Mouse (Mus musculus): ENCODE data around the gene Med20.
"Not testable (repeated sequence)": the region's sequence is repeated elsewhere in the genome, so short reads cannot be mapped to it uniquely, and the experiment has no call there.

The Med20 gene

GRCm38 (mm10) chr17:47628851-47629676, 17.7 kb downstream of the Med20 start:
- DNase-seq = peak; percentile 97

- DNase-seq = no peak
These were observed 18.6 kb downstream of the Med20 start for GRCm38 (mm10) chr17:47629717-47630677.

GRCm38 (mm10) chr17:47630678-47631065, 19.3 kb downstream of the Med20 start, which contains the start of gene Usp49:
Gene Usp49, plus strand, starts transcription at chr17:47630690.
- DNase-seq = peak; percentile 3

- DNase-seq = no peak
These were observed 20.9 kb downstream of the Med20 start for GRCm38 (mm10) chr17:47632181-47632840.

- no peak for DNase-seq
These were observed 22.8 kb downstream of the Med20 start for GRCm38 (mm10) chr17:47633999-47634770.

GRCm38 (mm10) chr17:47642992-47643391, 31.6 kb downstream of the Med20 start:
- DNase-seq = no peak

GRCm38 (mm10) chr17:47646683-47647082, 35.3 kb downstream of the Med20 start:
- DNase-seq = peak; percentile 78

- DNase-seq = no peak
These were observed 37.6 kb downstream of the Med20 start for GRCm38 (mm10) chr17:47648966-47649365.

- DNase-seq = no peak
These were observed 40.6 kb downstream of the Med20 start for GRCm38 (mm10) chr17:47651953-47652352.

GRCm38 (mm10) chr17:47654346-47654745, 43.0 kb downstream of the Med20 start:
- DNase-seq = not testable (repeated sequence)

- no peak for DNase-seq
These were observed 44.3 kb downstream of the Med20 start for GRCm38 (mm10) chr17:47655697-47656096.

GRCm38 (mm10) chr17:47657901-47658300, 46.5 kb downstream of the Med20 start:
- DNase-seq = no peak

GRCm38 (mm10) chr17:47658741-47659243, 47.4 kb downstream of the Med20 start:
- no peak for DNase-seq

- DNase-seq = peak; percentile 81
These were observed 51.8 kb downstream of the Med20 start for GRCm38 (mm10) chr17:47663009-47663713.

GRCm38 (mm10) chr17:47664474-47664873, 53.1 kb downstream of the Med20 start:
- no peak for DNase-seq

- DNase-seq = no peak
These were observed 57.8 kb downstream of the Med20 start for GRCm38 (mm10) chr17:47669166-47669565.

GRCm38 (mm10) chr17:47671988-47672310, 60.6 kb downstream of the Med20 start:
- no peak for DNase-seq

- peak; percentile 79 for DNase-seq
These were observed 61.1 kb downstream of the Med20 start for GRCm38 (mm10) chr17:47672311-47673111.
